Mouse (Mus musculus) C2C12 (cell line): Measurements from ENCODE around the gene Hoxa11.
A peak's percentile ranks its signal among the peaks of the same experiment; 100 is the strongest.

Experiments
- CTCF ChIP-seq: IDR thresholded peaks from one replicate; pipeline ENCODE4 v1.5.1; 2011; ENCODE audit not compliant: control insufficient read depth, insufficient read depth, insufficient read length
- FOSL1 ChIP-seq: IDR thresholded peaks from one replicate; pipeline ENCODE4 v1.8.0; 2011; ENCODE audit warnings: mild to moderate bottlenecking, low read length; ENCODE audit not compliant: poor library complexity, insufficient read depth, severe bottlenecking
- MAX ChIP-seq: IDR thresholded peaks from one replicate; pipeline ENCODE4 v1.6.1; 2011; ENCODE audit warnings: mild to moderate bottlenecking, control low read depth
- MYOD1 ChIP-seq: IDR thresholded peaks from one replicate; pipeline ENCODE4 v1.6.1; 2011; ENCODE audit warnings: low read depth; ENCODE audit not compliant: control insufficient read depth, insufficient read length
- USF1 ChIP-seq: IDR thresholded peaks from one replicate; pipeline ENCODE4 v1.6.1; 2011; ENCODE audit warnings: low read depth, mild to moderate bottlenecking, control low read depth, moderate library complexity

GRCm38 (mm10) chr6:52240389-52241000, 5.1 kb downstream of the Hoxa11 start, which contains the start of gene Hoxa10:
- TF ChIP-seq CTCF: peak; percentile 79
- TF ChIP-seq MAX: peak; percentile 52
- no peak for TF ChIP-seq FOSL1
- TF ChIP-seq USF1: no peak
- TF ChIP-seq MYOD1: no peak
